Mouse (Mus musculus) embryonic facial prominence, embryonic 11.5 days (tissue): ENCODE measurements around the gene Fgfr2. TPM values are rescaled to one million over a fixed set of nuclear protein-coding genes. Genes with fewer than 3 reads are reported as not detected.

Experiments
- ATAC-seq: fragments of 200-750 bp; cut with Nextera tagmentation; replicated peaks from 2 replicates; pipeline ENCODE4 v1.8.0; 2017; ENCODE audit warnings: low read depth; ENCODE audit not compliant: insufficient number of reproducible peaks, low FRiP score, low TSS enrichment
- DNase-seq: peaks from one replicate; pipeline ENCODE4 v3.0.0-alpha.2; 2015; ENCODE audit warnings: low spot score
- H3K27ac ChIP-seq: fragments of 300-500 bp; sonication (generic); replicated peaks from 2 replicates; pipeline ENCODE4 v1.5.1; 2014; ENCODE audit warnings: mild to moderate bottlenecking, low read depth, low read length, control low read depth
- H3K27me3 ChIP-seq: fragments of 300-500 bp; sonication (generic); 2 replicates; pipeline ENCODE4 v1.6.1; 2014; ENCODE audit warnings: mild to moderate bottlenecking, low read length, moderate library complexity, mixed read lengths; ENCODE audit not compliant: control insufficient read depth, insufficient read depth
- H3K36me3 ChIP-seq: fragments of 300-500 bp; sonication (generic); replicated peaks from 2 replicates; pipeline ENCODE4 v1.6.1; 2014; ENCODE audit warnings: low read depth, mild to moderate bottlenecking, low read length, moderate library complexity, mixed read lengths; ENCODE audit not compliant: control insufficient read depth, insufficient read depth
- H3K4me1 ChIP-seq: fragments of 300-500 bp; sonication (generic); 2 replicates; pipeline ENCODE4 v1.6.1; 2014; ENCODE audit warnings: low read length, mixed read lengths; ENCODE audit not compliant: control insufficient read depth, insufficient read depth
- H3K4me2 ChIP-seq: fragments of 300-500 bp; sonication (generic); 2 replicates; pipeline ENCODE4 v1.6.1; 2014; ENCODE audit warnings: low read depth, mild to moderate bottlenecking, control low read depth, low read length, moderate library complexity
- H3K4me3 ChIP-seq: fragments of 300-500 bp; sonication (generic); 2 replicates; pipeline ENCODE4 v1.5.1; 2014; ENCODE audit warnings: low read depth, low read length, control low read depth
- H3K9ac ChIP-seq: fragments of 300-500 bp; sonication (generic); replicated peaks from 2 replicates; pipeline ENCODE4 v1.6.1; 2014; ENCODE audit warnings: mild to moderate bottlenecking, control low read depth, low read length
- H3K9me3 ChIP-seq: fragments of 300-500 bp; sonication (generic); replicated peaks from 2 replicates; pipeline ENCODE4 v1.6.1; 2016; ENCODE audit warnings: mild to moderate bottlenecking, low read length, inconsistent platforms, mixed read lengths; ENCODE audit not compliant: control insufficient read depth
- WGBS: fragments of 180-500 bp; shearing (Covaris S2); extraction: QIAGEN DNeasy Blood & Tissue Kit; methylation state at CpG from one replicate; pipeline ENCODE4 v1.1.7; 2014; 5-methylcytosine and 5-hydroxymethylcytosine counted together
- polyA plus RNA-seq: library from polyadenylated mRNA; unstranded; fragments of >200 nt; fragmentation: Nextera tagmentation; extraction: Ambion mirVana; gene quantifications from 2 replicates; pipeline ENCODE4 v1.2.1, GENCODE M21; 2014

Gene Fgfr2
- polyA plus RNA-seq, 1 experiment from 2014 or later = 75.6 TPM

- no peaks in the 10 kb centered on the region for H3K36me3 ChIP-seq
- no peak overlapping the region for H3K4me2 ChIP-seq
- no peaks in the 10 kb centered on the region for H3K4me1 ChIP-seq
- WGBS = 86% methylated on average over 2 of the region's 2 CpGs
- no peak overlapping the region for H3K27ac ChIP-seq
- no peak for DNase-seq
- H3K9me3 ChIP-seq = no peaks in the 10 kb centered on the region
- H3K4me3 ChIP-seq = no peak overlapping the region
- H3K27me3 ChIP-seq = no peaks in the 10 kb centered on the region; the same call in 1 of the 2 replicates
- no peak for ATAC-seq
- H3K9ac ChIP-seq = no peak overlapping the region
These were observed 646.7 kb downstream of the Fgfr2 start for GRCm38 (mm10) chr7:132476491-132476890.

GRCm38 (mm10) chr7:132475069-132475468 lies 648.1 kb downstream of the Fgfr2 start:
- no peak overlapping the region for H3K4me3 ChIP-seq
- H3K9me3 ChIP-seq = no peaks in the 10 kb centered on the region
- H3K4me1 ChIP-seq = no peaks in the 10 kb centered on the region
- 17% methylated on average over 5 of the region's 5 CpGs for WGBS
- peak; percentile 61 for DNase-seq
- H3K27me3 ChIP-seq = no peaks in the 10 kb centered on the region
- no peak for ATAC-seq
- H3K36me3 ChIP-seq = no peaks in the 10 kb centered on the region
- no peak overlapping the region for H3K27ac ChIP-seq
- no peak overlapping the region for H3K9ac ChIP-seq
- H3K4me2 ChIP-seq = no peak overlapping the region

GRCm38 (mm10) chr7:132471327-132471726 lies 651.8 kb downstream of the Fgfr2 start:
- 62% methylated on average over 3 of the region's 3 CpGs for WGBS
- Histone ChIP-seq H3K4me2 (no peak overlapping the region), H3K9ac (no peak overlapping the region), H3K4me1 (no peaks in the 10 kb centered on the region), H3K9me3 (no peaks in the 10 kb centered on the region), H3K36me3 (no peaks in the 10 kb centered on the region), H3K27ac (no peak overlapping the region), H3K27me3 (no peaks in the 10 kb centered on the region), H3K4me3 (no peak overlapping the region)
- ATAC-seq (no peak), DNase-seq (peak; percentile 49)

- no peak overlapping the region for H3K27ac ChIP-seq
- H3K9ac ChIP-seq = no peak overlapping the region
- H3K36me3 ChIP-seq = no peaks in the 10 kb centered on the region
- H3K27me3 ChIP-seq = no peaks in the 10 kb centered on the region
- no peak overlapping the region for H3K4me3 ChIP-seq
- no peak overlapping the region for H3K4me2 ChIP-seq
- H3K9me3 ChIP-seq = no peaks in the 10 kb centered on the region
- no peak for ATAC-seq
- DNase-seq = no peak
- H3K4me1 ChIP-seq = no peaks in the 10 kb centered on the region
These were observed 654.8 kb downstream of the Fgfr2 start for GRCm38 (mm10) chr7:132468391-132468790.

- ATAC-seq = no peak
- DNase-seq = no peak
- 87% methylated on average over 5 of the region's 5 CpGs for WGBS
- H3K4me2 ChIP-seq = no peak overlapping the region
- H3K9ac ChIP-seq = no peak overlapping the region
- H3K27me3 ChIP-seq = no peaks in the 10 kb centered on the region
- no peak overlapping the region for H3K27ac ChIP-seq
- H3K4me3 ChIP-seq = no peak overlapping the region
- H3K36me3 ChIP-seq = no peaks in the 10 kb centered on the region
- H3K9me3 ChIP-seq = no peaks in the 10 kb centered on the region
- H3K4me1 ChIP-seq = no peaks in the 10 kb centered on the region
These were observed 657.3 kb downstream of the Fgfr2 start for GRCm38 (mm10) chr7:132465897-132466296.

GRCm38 (mm10) chr7:132464894-132465293 lies 658.3 kb downstream of the Fgfr2 start:
- ATAC-seq = no peak
- no peak for DNase-seq
- Histone ChIP-seq H3K4me1 (no peaks in the 10 kb centered on the region), H3K36me3 (no peaks in the 10 kb centered on the region), H3K9ac (no peak overlapping the region), H3K27ac (no peak overlapping the region), H3K9me3 (no peaks in the 10 kb centered on the region), H3K4me2 (no peak overlapping the region), H3K27me3 (no peaks in the 10 kb centered on the region), H3K4me3 (no peak overlapping the region)
- 74% methylated on average over 1 of the region's 1 CpGs for WGBS

- Histone ChIP-seq H3K36me3 (no peaks in the 10 kb centered on the region), H3K9ac (no peak overlapping the region), H3K27ac (no peak overlapping the region), H3K4me2 (no peak overlapping the region), H3K27me3 (no peaks in the 10 kb centered on the region), H3K4me3 (no peak overlapping the region), H3K9me3 (no peaks in the 10 kb centered on the region), H3K4me1 (no peaks in the 10 kb centered on the region; the same call in 1 of the 2 replicates)
- ATAC-seq = no peak
- DNase-seq = peak; percentile 21
- WGBS = 43% methylated on average over 7 of the region's 7 CpGs
These were observed 664.7 kb downstream of the Fgfr2 start for GRCm38 (mm10) chr7:132458493-132458892.

GRCm38 (mm10) chr7:132455071-132455720 lies 668.0 kb downstream of the Fgfr2 start:
- Histone ChIP-seq H3K36me3 (no peaks in the 10 kb centered on the region), H3K27ac (no peak overlapping the region), H3K9ac (no peak overlapping the region), H3K9me3 (no peaks in the 10 kb centered on the region), H3K4me2 (no peak overlapping the region), H3K4me1 (no peaks in the 10 kb centered on the region; the same call in 1 of the 2 replicates), H3K4me3 (no peak overlapping the region), H3K27me3 (no peaks in the 10 kb centered on the region)
- DNase-seq (no peak), ATAC-seq (no peak)
- WGBS = 54% methylated on average over 11 of the region's 11 CpGs
